Mouse (Mus musculus) frontal cortex, postnatal 14 days (tissue): Measurements from ENCODE around the gene Lrrc45.
"Not testable (repeated sequence)": the region's sequence is repeated elsewhere in the genome, so short reads cannot be mapped to it uniquely, and the experiment has no call there.

Experiments
- DNase-seq, 2 experiments: peaks; one replicate each; pipeline ENCODE4 v3.0.0; 2022; ENCODE audit warnings: low spot score in 2 of 2

The Lrrc45 gene

GRCm38 (mm10) chr11:120767023-120767422 is 53.3 kb downstream of the Lrrc45 start:
- not testable (repeated sequence) for DNase-seq

- DNase-seq = no peak
These were observed 54.5 kb downstream of the Lrrc45 start for GRCm38 (mm10) chr11:120768206-120768605.
